Mouse (Mus musculus): ENCODE results near the gene Peak1. TPM values are rescaled to one million over a fixed set of nuclear protein-coding genes. Genes with fewer than 3 reads are reported as not detected.

The Peak1 gene
- polyA plus RNA-seq, 1 experiment: 1.2 TPM

- H3K9me3 ChIP-seq: no peaks in the 10 kb centered on the region
- H3K36me3 ChIP-seq (replicated peaks; ENCODE audit: low read length): no peaks in the 10 kb centered on the region
- H3K27me3 ChIP-seq (replicated peaks): no peaks in the 10 kb centered on the region
- H3K4me3 ChIP-seq (replicated peaks): no peak overlapping the region
- TF ChIP-seq GATA1 (IDR thresholded peaks at IDR 0.05; ENCODE audit: borderline replicate concordance, low read length): no peak
- no peak for TF ChIP-seq FLI1 (IDR thresholded peaks at IDR 0.05; ENCODE audit: low read length)
- peaks cover 9% of the 10 kb centered on the region for H3K4me1 ChIP-seq
These were observed 85.1 kb downstream of the Peak1 start for GRCm38 (mm10) chr9:56332774-56333173.

- Histone ChIP-seq H3K4me3 (replicated peaks) (no peak overlapping the region), H3K36me3 (replicated peaks; ENCODE audit: low read length) (no peaks in the 10 kb centered on the region), H3K4me1 (peaks cover 11% of the 10 kb centered on the region; the same call in 1 of the 2 replicates), H3K9me3 (no peaks in the 10 kb centered on the region), H3K27me3 (replicated peaks) (no peaks in the 10 kb centered on the region)
- TF ChIP-seq FLI1 (IDR thresholded peaks at IDR 0.05; ENCODE audit: low read length): no peak
- no peak for TF ChIP-seq GATA1 (IDR thresholded peaks at IDR 0.05; ENCODE audit: borderline replicate concordance, low read length)
These were observed 91.3 kb downstream of the Peak1 start for GRCm38 (mm10) chr9:56326511-56327005.

GRCm38 (mm10) chr9:56325725-56326124, 92.1 kb downstream of the Peak1 start:
- peaks cover 11% of the 10 kb centered on the region; the same call in 1 of the 2 replicates for H3K4me1 ChIP-seq
- H3K9me3 ChIP-seq: no peaks in the 10 kb centered on the region
- no peaks in the 10 kb centered on the region for H3K36me3 ChIP-seq (replicated peaks; ENCODE audit: low read length)
- H3K4me3 ChIP-seq (replicated peaks): no peak overlapping the region
- no peak for TF ChIP-seq GATA1 (IDR thresholded peaks at IDR 0.05; ENCODE audit: borderline replicate concordance, low read length)
- no peaks in the 10 kb centered on the region for H3K27me3 ChIP-seq (replicated peaks)

GRCm38 (mm10) chr9:56324576-56325355, 93.1 kb downstream of the Peak1 start:
- H3K4me1 ChIP-seq: peaks cover 11% of the 10 kb centered on the region; the same call in 1 of the 2 replicates
- H3K9me3 ChIP-seq: no peaks in the 10 kb centered on the region
- no peaks in the 10 kb centered on the region for H3K27me3 ChIP-seq (replicated peaks)
- H3K36me3 ChIP-seq (replicated peaks; ENCODE audit: low read length): no peaks in the 10 kb centered on the region
- no peak overlapping the region for H3K4me3 ChIP-seq (replicated peaks)
- TF ChIP-seq FLI1 (IDR thresholded peaks at IDR 0.05; ENCODE audit: low read length): no peak
- TF ChIP-seq GATA1 (IDR thresholded peaks at IDR 0.05; ENCODE audit: borderline replicate concordance, low read length): no peak

GRCm38 (mm10) chr9:56321291-56321690, 96.6 kb downstream of the Peak1 start:
- TF ChIP-seq FLI1 (IDR thresholded peaks at IDR 0.05; ENCODE audit: low read length) (no peak), GATA1 (IDR thresholded peaks at IDR 0.05; ENCODE audit: borderline replicate concordance, low read length) (no peak)
- Histone ChIP-seq H3K4me1 (peaks cover 6% of the 10 kb centered on the region; the same call in 1 of the 2 replicates), H3K9me3 (peaks cover 3% of the 10 kb centered on the region), H3K4me3 (replicated peaks) (no peak overlapping the region), H3K27me3 (replicated peaks) (no peaks in the 10 kb centered on the region), H3K36me3 (replicated peaks; ENCODE audit: low read length) (peaks cover 13% of the 10 kb centered on the region)

- peaks cover 15% of the 10 kb centered on the region for H3K36me3 ChIP-seq (replicated peaks; ENCODE audit: low read length)
- peaks cover 3% of the 10 kb centered on the region for H3K9me3 ChIP-seq
- H3K27me3 ChIP-seq (replicated peaks): no peaks in the 10 kb centered on the region
- H3K4me1 ChIP-seq: no peaks in the 10 kb centered on the region
- no peak overlapping the region for H3K4me3 ChIP-seq (replicated peaks)
- no peak for TF ChIP-seq FLI1 (IDR thresholded peaks at IDR 0.05; ENCODE audit: low read length)
- no peak for TF ChIP-seq GATA1 (IDR thresholded peaks at IDR 0.05; ENCODE audit: borderline replicate concordance, low read length)
These were observed 103.5 kb downstream of the Peak1 start for GRCm38 (mm10) chr9:56314326-56314725.

- H3K27me3 ChIP-seq (replicated peaks): no peaks in the 10 kb centered on the region
- TF ChIP-seq GATA1 (IDR thresholded peaks at IDR 0.05; ENCODE audit: borderline replicate concordance, low read length): no peak
- TF ChIP-seq FLI1 (IDR thresholded peaks at IDR 0.05; ENCODE audit: low read length): no peak
- no peak overlapping the region for H3K4me3 ChIP-seq (replicated peaks)
- H3K4me1 ChIP-seq: peaks cover 4% of the 10 kb centered on the region; the same call in 1 of the 2 replicates
- no peaks in the 10 kb centered on the region for H3K36me3 ChIP-seq (replicated peaks; ENCODE audit: low read length)
- no peaks in the 10 kb centered on the region for H3K9me3 ChIP-seq
These were observed 108.8 kb downstream of the Peak1 start for GRCm38 (mm10) chr9:56309079-56309478.

- Histone ChIP-seq H3K4me1 (peaks cover 10% of the 10 kb centered on the region), H3K36me3 (replicated peaks; ENCODE audit: low read length) (no peaks in the 10 kb centered on the region), H3K27me3 (replicated peaks) (no peaks in the 10 kb centered on the region), H3K9me3 (no peaks in the 10 kb centered on the region), H3K4me3 (replicated peaks) (no peak overlapping the region)
- TF ChIP-seq FLI1 (IDR thresholded peaks at IDR 0.05; ENCODE audit: low read length) (no peak), GATA1 (IDR thresholded peaks at IDR 0.05; ENCODE audit: borderline replicate concordance, low read length) (no peak)
These were observed 113.3 kb downstream of the Peak1 start for GRCm38 (mm10) chr9:56304526-56304925.

GRCm38 (mm10) chr9:56302921-56303465, 114.9 kb downstream of the Peak1 start:
- Histone ChIP-seq H3K9me3 (no peaks in the 10 kb centered on the region), H3K27me3 (replicated peaks) (no peaks in the 10 kb centered on the region), H3K4me3 (replicated peaks) (no peak overlapping the region), H3K36me3 (replicated peaks; ENCODE audit: low read length) (no peaks in the 10 kb centered on the region), H3K4me1 (peaks cover 15% of the 10 kb centered on the region)
- TF ChIP-seq FLI1 (IDR thresholded peaks at IDR 0.05; ENCODE audit: low read length): no peak
- no peak for TF ChIP-seq GATA1 (IDR thresholded peaks at IDR 0.05; ENCODE audit: borderline replicate concordance, low read length)

- H3K27me3 ChIP-seq (replicated peaks): no peaks in the 10 kb centered on the region
- H3K4me1 ChIP-seq: peaks cover 13% of the 10 kb centered on the region
- H3K36me3 ChIP-seq (replicated peaks; ENCODE audit: low read length): no peaks in the 10 kb centered on the region
- H3K9me3 ChIP-seq: no peaks in the 10 kb centered on the region
- TF ChIP-seq FLI1 (IDR thresholded peaks at IDR 0.05; ENCODE audit: low read length) (no peak), GATA1 (IDR thresholded peaks at IDR 0.05; ENCODE audit: borderline replicate concordance, low read length) (no peak)
- H3K4me3 ChIP-seq (replicated peaks): no peak overlapping the region
These were observed 127.8 kb downstream of the Peak1 start for GRCm38 (mm10) chr9:56290019-56290418.
